Mouse (Mus musculus): ENCODE results near the gene Pcdh9.

GRCm38 (mm10) chr14:93675273-93676068 lies 215.0 kb downstream of the Pcdh9 start:
- TF ChIP-seq CTCF (conservative IDR thresholded peaks at IDR 0.05; ENCODE audit: insufficient read depth, insufficient read length, low read depth, low read length) = no peak
- no peak for TF ChIP-seq POLR2A (IDR thresholded peaks at IDR 0.05; ENCODE audit: low read depth, low read length)
